Mouse (Mus musculus) neural tube, embryonic 14.5 days (tissue): ENCODE measurements at regions not wholly inside any gene's neighbourhood (a gene's known extent, or its start where the extent isn't known, plus 50 kb on each side); places are given as distances from the start of the nearest gene placed in this dataset.
A peak's percentile ranks its signal among the peaks of the same experiment; 100 is the strongest.

Source experiments
- ATAC-seq: fragments of 200-750 bp; cut with Nextera tagmentation; 2 replicates; pipeline ENCODE4 v1.8.0; 2017; ENCODE audit warnings: low read depth, mild to moderate bottlenecking, moderate TSS enrichment, moderate library complexity
- H3K27ac ChIP-seq: fragments of 300-500 bp; sonication (generic); 2 replicates; pipeline ENCODE4 v1.5.1; 2014; ENCODE audit warnings: low read depth, mild to moderate bottlenecking, control low read depth, low read length, moderate library complexity, mixed read lengths
- H3K27me3 ChIP-seq: fragments of 300-500 bp; sonication (generic); 2 replicates; pipeline ENCODE4 v1.6.1; 2014; ENCODE audit warnings: low read length; ENCODE audit not compliant: control insufficient read depth, insufficient read depth
- H3K36me3 ChIP-seq: fragments of 300-500 bp; sonication (generic); 2 replicates; pipeline ENCODE4 v1.6.1; 2014; ENCODE audit warnings: low read length, mixed read lengths; ENCODE audit not compliant: control insufficient read depth, insufficient read depth
- H3K4me1 ChIP-seq: fragments of 300-500 bp; sonication (generic); 2 replicates; pipeline ENCODE4 v1.6.1; 2014; ENCODE audit warnings: low read length; ENCODE audit not compliant: control insufficient read depth, insufficient read depth
- H3K4me2 ChIP-seq: fragments of 300-500 bp; sonication (generic); 2 replicates; pipeline ENCODE4 v1.6.1; 2014; ENCODE audit warnings: mild to moderate bottlenecking, low read depth, low read length, control low read depth
- H3K4me3 ChIP-seq: fragments of 300-500 bp; sonication (generic); 2 replicates; pipeline ENCODE4 v1.5.1; 2014; ENCODE audit warnings: low read depth, low read length, control low read depth, mixed read lengths
- H3K9ac ChIP-seq: fragments of 300-500 bp; sonication (generic); replicated peaks from 2 replicates; pipeline ENCODE4 v1.6.1; 2014; ENCODE audit warnings: low read depth, mild to moderate bottlenecking, control low read depth, low read length, mixed read lengths
- H3K9me3 ChIP-seq: fragments of 300-500 bp; sonication (generic); 2 replicates; pipeline ENCODE4 v1.6.1; 2016; ENCODE audit warnings: low read length; ENCODE audit not compliant: control insufficient read depth
- WGBS: fragments of 180-500 bp; shearing (Covaris S2); extraction: QIAGEN DNeasy Blood & Tissue Kit; methylation state at CpG from one replicate; pipeline ENCODE4 v1.1.7; 2014; 5-methylcytosine and 5-hydroxymethylcytosine counted together

DNA sequence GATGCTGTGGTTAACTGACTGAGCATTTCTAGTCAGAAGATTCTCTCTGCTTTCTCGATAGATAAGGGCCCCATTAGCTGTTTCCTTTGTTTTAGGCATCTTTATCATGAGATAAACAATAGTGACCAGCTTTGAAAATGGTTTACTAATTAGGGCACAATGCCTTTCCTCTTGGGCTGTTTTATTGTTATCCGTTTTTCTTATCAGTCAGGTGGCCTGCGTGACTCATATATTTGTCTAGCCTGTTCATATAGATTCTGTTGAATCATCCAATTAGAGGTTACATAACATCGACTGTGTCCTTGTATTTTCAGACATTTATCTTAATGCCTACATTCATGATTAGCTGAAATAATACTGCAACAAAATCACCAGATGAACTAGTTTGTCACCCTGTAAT is 531.1 kb downstream of the Gm11232 start:
- WGBS = 83% methylated on average over 4 of the region's 4 CpGs
- Histone ChIP-seq H3K27ac (no peak overlapping the region), H3K36me3 (no peaks in the 10 kb centered on the region), H3K9ac (no peak overlapping the region), H3K4me2 (no peak overlapping the region), H3K4me3 (no peak overlapping the region), H3K27me3 (no peaks in the 10 kb centered on the region), H3K4me1 (0 out of 2 replicates have a peak, but pooled peaks cover 7% of the 10 kb centered on the region), H3K9me3 (no peaks in the 10 kb centered on the region)
- no peak for ATAC-seq

- no peak for ATAC-seq
- no peaks in the 10 kb centered on the region for H3K27me3 ChIP-seq
- no peaks in the 10 kb centered on the region for H3K9me3 ChIP-seq
- H3K4me1 ChIP-seq = no peaks in the 10 kb centered on the region
- no peaks in the 10 kb centered on the region for H3K36me3 ChIP-seq
- no peak overlapping the region for H3K4me2 ChIP-seq
- 86% methylated on average over 3 of the region's 3 CpGs for WGBS
- H3K27ac ChIP-seq = no peak overlapping the region
- no peak overlapping the region for H3K9ac ChIP-seq
- H3K4me3 ChIP-seq = no peak overlapping the region
Measured at GRCm38 (mm10) chr4:71218060-71218459, 539.7 kb downstream of the Gm11232 start.

- no peak for ATAC-seq
- Histone ChIP-seq H3K36me3 (no peaks in the 10 kb centered on the region), H3K9ac (no peak overlapping the region), H3K27ac (no peak overlapping the region), H3K4me3 (no peak overlapping the region), H3K9me3 (no peaks in the 10 kb centered on the region), H3K27me3 (no peaks in the 10 kb centered on the region), H3K4me2 (no peak overlapping the region), H3K4me1 (no peaks in the 10 kb centered on the region)
- 63% methylated on average over 1 of the region's 1 CpGs for WGBS
Measured at GRCm38 (mm10) chr4:71187801-71188200, 570.0 kb downstream of the Gm11232 start.

DNA sequence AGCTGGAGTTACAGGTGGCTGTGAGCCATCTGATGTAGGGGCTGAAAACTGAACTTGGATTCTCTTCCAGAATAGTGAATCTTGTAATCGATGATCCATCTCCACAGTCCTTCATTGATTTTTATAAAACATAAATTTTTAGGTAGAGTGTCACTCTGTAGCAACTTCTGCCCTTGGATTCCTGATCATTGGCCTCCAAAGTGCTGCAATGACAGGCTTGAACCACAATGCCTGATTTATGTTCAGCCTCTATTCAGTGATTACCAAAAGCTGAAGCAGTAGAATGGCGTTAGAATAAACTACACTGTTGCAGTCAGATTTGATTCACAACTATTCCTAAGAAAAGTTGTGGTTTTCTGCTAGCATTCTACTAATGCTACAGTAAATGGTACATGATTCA is 580.1 kb downstream of the Gm11232 start:
- 64% methylated on average over 2 of the region's 2 CpGs for WGBS

DNA sequence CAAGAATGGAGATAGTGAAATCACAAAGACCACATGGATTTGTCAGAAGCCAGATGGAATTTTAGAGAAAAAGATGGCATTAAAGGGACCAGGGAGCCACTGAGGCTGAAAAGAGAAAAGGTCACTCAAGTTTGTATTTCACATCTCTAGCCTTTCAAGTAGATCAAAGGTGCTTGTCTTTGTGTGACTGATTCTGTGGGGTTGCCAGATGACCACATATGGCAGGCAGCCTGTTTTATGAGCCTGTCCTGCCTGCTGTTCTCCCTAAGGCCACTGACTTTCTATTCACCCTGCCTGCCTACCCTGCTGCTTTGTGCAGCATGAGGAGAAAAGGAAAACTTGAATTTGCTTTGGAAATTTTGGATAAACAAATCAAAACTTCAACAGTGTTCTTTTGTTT is 592.0 kb downstream of the Gm11232 start:
- no peaks in the 10 kb centered on the region for H3K36me3 ChIP-seq
- no peak for ATAC-seq
- no peak overlapping the region for H3K4me3 ChIP-seq
- no peaks in the 10 kb centered on the region for H3K4me1 ChIP-seq
- H3K27ac ChIP-seq = no peak overlapping the region
- no peaks in the 10 kb centered on the region for H3K9me3 ChIP-seq
- no peak overlapping the region for H3K4me2 ChIP-seq
- H3K27me3 ChIP-seq = no peaks in the 10 kb centered on the region
- no peak overlapping the region for H3K9ac ChIP-seq

More for the DNA sequence above, 580.1 kb downstream of the Gm11232 start:
- H3K27ac ChIP-seq = no peak overlapping the region
- no peaks in the 10 kb centered on the region for H3K4me1 ChIP-seq
- no peak overlapping the region for H3K4me3 ChIP-seq
- no peaks in the 10 kb centered on the region for H3K9me3 ChIP-seq
- ATAC-seq = no peak
- no peaks in the 10 kb centered on the region for H3K36me3 ChIP-seq
- H3K9ac ChIP-seq = no peak overlapping the region
- no peaks in the 10 kb centered on the region for H3K27me3 ChIP-seq
- no peak overlapping the region for H3K4me2 ChIP-seq

DNA sequence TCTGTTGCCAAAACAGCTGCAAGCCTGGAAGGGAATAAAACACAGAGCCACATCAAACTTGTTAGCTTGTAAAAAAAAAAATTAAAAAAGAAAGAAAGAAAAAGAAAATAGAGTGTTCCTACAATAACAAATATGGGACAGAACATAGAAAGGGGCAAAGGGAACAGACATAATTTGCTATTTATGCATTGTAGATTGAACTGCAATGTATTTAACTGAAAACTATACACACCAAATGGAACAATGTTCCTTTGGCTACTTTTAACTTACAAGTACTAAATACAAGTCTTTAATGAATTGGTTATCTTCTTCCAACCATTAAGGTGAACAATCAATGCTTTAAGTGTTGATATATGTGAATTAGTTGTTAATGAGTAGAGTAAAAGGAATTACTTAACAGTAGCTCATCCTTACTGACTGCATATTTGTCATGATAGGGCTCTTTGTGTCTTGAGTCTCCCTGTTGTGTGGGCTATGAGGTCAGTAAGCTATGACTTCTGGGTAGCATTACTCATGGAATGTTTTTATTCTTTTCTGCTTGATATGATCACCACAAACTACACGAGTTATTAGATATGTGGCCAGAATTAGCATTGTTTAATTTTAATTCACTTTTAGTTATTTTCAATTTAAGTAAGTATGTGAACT is 597.0 kb upstream of the Megf9 start:
- no peak for ATAC-seq

DNA sequence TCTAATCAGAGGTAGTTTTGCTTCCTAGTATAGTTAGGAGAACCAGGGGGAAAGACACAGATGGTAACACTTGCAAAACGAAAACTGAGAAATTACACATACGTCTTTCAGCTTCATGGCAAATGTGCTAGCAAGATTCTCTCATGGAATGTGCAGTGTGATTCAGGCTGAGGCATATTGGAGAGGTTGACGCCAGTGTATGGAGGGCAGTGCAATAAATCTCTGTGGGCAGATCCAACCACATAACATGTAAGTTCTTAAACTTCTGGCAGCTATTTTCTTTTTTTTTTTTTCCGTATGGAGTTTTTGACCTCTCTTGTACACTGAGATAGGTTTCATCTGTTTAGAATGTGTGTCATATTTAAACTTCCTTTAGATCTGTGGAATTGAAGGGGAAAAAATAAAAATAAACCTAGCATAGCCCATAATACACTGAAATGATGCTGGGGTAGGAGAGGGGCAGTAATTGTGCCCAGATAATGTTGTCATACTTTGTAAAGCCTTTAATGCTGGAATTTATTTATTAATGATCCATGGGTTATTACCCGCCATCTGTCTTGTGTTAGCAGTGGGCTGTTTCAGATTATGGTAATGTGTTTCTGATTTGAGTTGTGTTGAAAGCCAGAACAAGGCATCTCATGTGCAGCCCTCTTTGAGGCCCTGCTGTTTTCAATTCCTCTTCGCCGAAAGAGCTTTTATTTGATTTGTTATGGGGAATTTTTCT is 596.3 kb upstream of the Megf9 start:
- H3K36me3 ChIP-seq = no peaks in the 10 kb centered on the region
- H3K27ac ChIP-seq = no peak overlapping the region
- H3K9ac ChIP-seq = no peak overlapping the region
- 22% methylated on average over 7 of the region's 7 CpGs for WGBS
- no peaks in the 10 kb centered on the region for H3K27me3 ChIP-seq
- H3K4me3 ChIP-seq = no peak overlapping the region
- H3K9me3 ChIP-seq = no peaks in the 10 kb centered on the region
- no peaks in the 10 kb centered on the region for H3K4me1 ChIP-seq
- peak; percentile 85 for ATAC-seq
- H3K4me2 ChIP-seq = no peak overlapping the region

More for the DNA sequence above, 597.0 kb upstream of the Megf9 start:
- Histone ChIP-seq H3K9me3 (no peaks in the 10 kb centered on the region), H3K4me1 (no peaks in the 10 kb centered on the region), H3K4me2 (no peak overlapping the region), H3K27ac (no peak overlapping the region), H3K36me3 (no peaks in the 10 kb centered on the region), H3K27me3 (no peaks in the 10 kb centered on the region), H3K9ac (no peak overlapping the region), H3K4me3 (no peak overlapping the region)
- WGBS = 56% methylated on average over 1 of the region's 1 CpGs

DNA sequence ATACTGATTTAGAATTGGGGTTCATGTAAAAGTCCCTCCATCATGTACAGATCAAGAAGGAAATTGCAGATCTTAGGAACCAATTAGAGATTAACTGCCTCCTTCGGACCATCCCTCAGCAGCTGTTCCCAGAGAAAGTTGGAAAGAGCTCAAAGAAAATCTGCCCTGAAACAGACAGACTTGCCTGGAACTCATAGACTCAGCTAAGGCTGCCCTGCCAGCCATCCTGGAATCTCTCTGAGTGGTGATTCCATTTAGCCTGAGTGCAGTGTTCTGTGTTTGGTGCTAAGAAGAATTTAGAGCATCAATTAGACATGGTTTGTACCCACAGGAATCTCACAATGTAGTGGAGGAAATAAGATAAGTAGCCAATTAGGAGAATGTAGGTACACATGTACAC is 594.5 kb upstream of the Megf9 start:
- Histone ChIP-seq H3K9me3 (no peaks in the 10 kb centered on the region), H3K27me3 (no peaks in the 10 kb centered on the region), H3K4me3 (no peak overlapping the region), H3K36me3 (no peaks in the 10 kb centered on the region), H3K4me2 (no peak overlapping the region), H3K4me1 (no peaks in the 10 kb centered on the region), H3K9ac (no peak overlapping the region), H3K27ac (no peak overlapping the region)
- no peak; the same call in 1 of the 2 replicates for ATAC-seq
- 56% methylated on average over 1 of the region's 1 CpGs for WGBS
